Mouse (Mus musculus) erythroblast, embryonic 14.5 days (primary cell): ENCODE data around the gene Nol10. TPM values are rescaled to one million over a fixed set of nuclear protein-coding genes. Genes with fewer than 3 reads are reported as not detected.

Experiments
- H3K27me3 ChIP-seq: 2 replicates; pipeline ENCODE4 v1.6.1; 2012; ENCODE audit warnings: inconsistent platforms; ENCODE audit not compliant: control insufficient read depth
- H3K36me3 ChIP-seq: 2 replicates; pipeline ENCODE4 v1.6.1; 2012; ENCODE audit warnings: mild to moderate bottlenecking, inconsistent platforms; ENCODE audit not compliant: control insufficient read depth
- H3K4me1 ChIP-seq: 2 replicates; pipeline ENCODE4 v1.6.1; 2012; ENCODE audit warnings: inconsistent platforms; ENCODE audit not compliant: control insufficient read depth
- H3K4me3 ChIP-seq: replicated peaks from 2 replicates; pipeline ENCODE3; 2012; ENCODE audit warnings: moderate library complexity, mild to moderate bottlenecking, inconsistent platforms
- H3K9me3 ChIP-seq: 2 replicates; pipeline ENCODE4 v1.6.1; 2012; ENCODE audit warnings: low read length, inconsistent platforms, mixed read lengths; ENCODE audit not compliant: control insufficient read depth
- GATA1 ChIP-seq: IDR thresholded peaks from 2 replicates; pipeline ENCODE4 v1.6.1; 2012; ENCODE audit warnings: low read length, inconsistent platforms, mixed read lengths
- TAL1 ChIP-seq: IDR thresholded peaks from 3 replicates; pipeline ENCODE4 v1.6.1; 2012; ENCODE audit warnings: low read length, inconsistent platforms, mixed read lengths
- polyA plus RNA-seq: library from polyadenylated mRNA; stranded (reverse); fragments of >175 nt; gene quantifications from 2 replicates; pipeline ENCODE4 v1.2.3, GENCODE M21; 2012

The Nol10 gene
- polyA plus RNA-seq: 0.21 and 0.70 TPM in 2 replicates

DNA sequence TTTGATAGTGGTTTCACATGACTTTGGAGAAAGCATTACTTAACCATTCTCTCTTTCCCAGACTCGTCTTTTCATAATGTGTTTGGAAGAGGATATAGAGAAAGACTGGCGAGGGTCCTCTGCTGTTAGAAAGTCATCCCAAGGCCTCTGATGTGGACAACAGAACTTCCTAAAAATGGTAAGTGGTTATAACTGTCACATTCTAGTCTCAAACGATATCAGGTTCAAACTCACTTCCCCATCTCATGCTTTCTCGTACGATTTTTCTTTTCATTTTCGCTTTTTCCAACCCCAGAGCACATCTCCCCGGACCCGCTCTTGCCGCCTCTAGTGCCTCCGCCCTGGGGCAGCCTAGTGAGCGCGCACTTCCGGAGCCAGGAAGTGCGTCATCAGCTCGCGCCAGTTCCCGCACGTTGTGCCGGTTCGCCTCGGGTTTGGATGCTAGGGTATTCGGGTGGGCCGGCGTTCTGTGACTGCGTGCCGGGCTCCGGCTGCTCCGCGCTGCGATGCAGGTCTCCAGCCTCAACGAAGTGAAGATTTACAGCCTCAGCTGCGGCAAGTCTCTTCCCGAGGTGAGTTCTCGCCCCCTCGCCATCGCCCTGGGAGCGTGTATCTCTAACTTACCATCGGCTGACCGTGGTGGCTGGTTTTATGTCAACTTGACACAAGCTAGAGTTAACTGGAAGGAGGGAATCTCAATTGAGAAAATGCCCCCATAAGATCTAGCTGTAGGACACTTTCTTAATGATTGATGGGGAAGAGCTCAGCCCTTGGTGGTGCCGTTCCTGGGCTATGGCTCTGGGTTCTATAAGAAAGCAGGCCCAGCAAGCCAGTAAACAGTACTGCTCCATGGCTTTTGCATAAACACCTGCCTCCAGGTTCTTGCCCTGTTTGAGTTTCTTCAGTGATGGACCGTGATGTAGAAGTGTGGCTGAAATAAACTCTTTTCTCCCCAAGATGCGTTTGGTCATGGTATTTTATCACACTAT, at the start of gene Nol10:
Gene Nol10 (plus strand): TSS at position 411 of the 989 bp plus-strand sequence.
- TF ChIP-seq GATA1 (no peak), TAL1 (no peak)
- Histone ChIP-seq H3K4me1 (peaks cover 23% of the 10 kb centered on the region), H3K27me3 (no peaks in the 10 kb centered on the region), H3K4me3 (peak within 1 kb of the TSS; percentile 98), H3K36me3 (peaks cover 31% of the 10 kb centered on the region), H3K9me3 (no peaks in the 10 kb centered on the region)

DNA sequence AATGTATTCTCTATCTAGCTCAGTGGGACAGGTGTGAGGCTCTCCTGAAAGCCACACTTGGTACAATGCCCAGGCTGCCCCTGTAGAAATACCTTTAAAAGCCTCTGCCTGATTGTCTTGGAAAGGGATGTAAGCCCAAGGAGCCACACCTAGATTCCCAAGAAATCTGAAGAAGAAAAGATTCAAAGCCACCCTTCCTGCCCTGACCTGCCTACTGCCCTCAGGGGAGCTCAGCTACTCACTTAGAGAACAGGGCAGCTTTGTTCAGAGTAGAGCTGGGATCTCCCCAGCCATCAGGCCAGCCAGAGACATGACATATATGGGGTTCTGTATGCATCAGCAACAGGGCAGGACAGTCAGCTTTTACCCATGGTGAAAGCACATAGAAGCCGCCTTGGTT, 48.4 kb upstream of the Nol10 start:
- Histone ChIP-seq H3K36me3 (no peaks in the 10 kb centered on the region), H3K27me3 (no peaks in the 10 kb centered on the region), H3K4me3 (no peak overlapping the region), H3K4me1 (no peaks in the 10 kb centered on the region), H3K9me3 (no peaks in the 10 kb centered on the region)
- no peak for TF ChIP-seq TAL1
- no peak for TF ChIP-seq GATA1

DNA sequence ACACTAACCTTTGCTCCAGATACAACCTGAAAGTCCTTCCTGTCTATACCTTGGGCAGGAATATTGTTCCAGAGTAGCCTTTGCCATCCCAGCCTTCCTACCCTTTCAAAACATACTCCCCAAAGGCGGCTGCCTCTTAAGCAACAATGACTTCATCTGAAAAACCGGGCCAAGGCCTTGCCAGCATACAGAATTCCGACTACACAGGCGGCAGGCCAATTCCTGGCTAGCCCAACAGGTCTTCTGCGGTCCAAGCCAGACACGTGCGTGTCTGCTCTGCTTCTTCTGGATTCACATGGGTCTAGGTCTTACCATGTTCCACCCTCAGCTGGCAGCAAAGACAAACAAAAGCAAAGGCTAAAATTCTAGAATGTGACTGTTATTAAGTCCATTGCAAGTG, 42.8 kb upstream of the Nol10 start:
- Histone ChIP-seq H3K4me3 (no peak overlapping the region), H3K9me3 (no peaks in the 10 kb centered on the region), H3K4me1 (no peaks in the 10 kb centered on the region), H3K36me3 (no peaks in the 10 kb centered on the region), H3K27me3 (no peaks in the 10 kb centered on the region)
- TF ChIP-seq GATA1: no peak
- TF ChIP-seq TAL1: no peak

DNA sequence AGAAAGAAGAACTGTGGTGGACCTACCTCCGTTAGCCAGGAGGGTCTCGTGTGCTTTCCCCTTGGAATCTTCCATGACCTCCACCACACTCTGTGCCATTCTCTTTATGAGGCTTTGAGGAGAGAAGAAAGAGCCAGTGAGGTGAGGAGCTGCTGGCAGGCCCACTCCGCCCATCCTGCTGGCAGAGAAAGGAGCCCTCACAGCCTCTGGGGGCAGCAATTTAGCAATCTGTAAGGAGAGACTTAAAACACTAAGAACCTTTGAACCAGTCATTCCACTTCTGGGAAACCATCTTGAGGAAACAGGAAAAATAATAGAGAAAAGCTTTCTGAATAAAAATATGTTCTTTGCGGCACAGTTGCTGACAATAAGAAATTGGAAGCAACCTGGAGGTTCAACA, 40.0 kb upstream of the Nol10 start:
- no peaks in the 10 kb centered on the region for H3K36me3 ChIP-seq
- TF ChIP-seq GATA1: no peak
- TF ChIP-seq TAL1: no peak
- no peaks in the 10 kb centered on the region for H3K4me1 ChIP-seq
- no peaks in the 10 kb centered on the region for H3K27me3 ChIP-seq
- no peaks in the 10 kb centered on the region for H3K9me3 ChIP-seq
- no peak overlapping the region for H3K4me3 ChIP-seq

DNA sequence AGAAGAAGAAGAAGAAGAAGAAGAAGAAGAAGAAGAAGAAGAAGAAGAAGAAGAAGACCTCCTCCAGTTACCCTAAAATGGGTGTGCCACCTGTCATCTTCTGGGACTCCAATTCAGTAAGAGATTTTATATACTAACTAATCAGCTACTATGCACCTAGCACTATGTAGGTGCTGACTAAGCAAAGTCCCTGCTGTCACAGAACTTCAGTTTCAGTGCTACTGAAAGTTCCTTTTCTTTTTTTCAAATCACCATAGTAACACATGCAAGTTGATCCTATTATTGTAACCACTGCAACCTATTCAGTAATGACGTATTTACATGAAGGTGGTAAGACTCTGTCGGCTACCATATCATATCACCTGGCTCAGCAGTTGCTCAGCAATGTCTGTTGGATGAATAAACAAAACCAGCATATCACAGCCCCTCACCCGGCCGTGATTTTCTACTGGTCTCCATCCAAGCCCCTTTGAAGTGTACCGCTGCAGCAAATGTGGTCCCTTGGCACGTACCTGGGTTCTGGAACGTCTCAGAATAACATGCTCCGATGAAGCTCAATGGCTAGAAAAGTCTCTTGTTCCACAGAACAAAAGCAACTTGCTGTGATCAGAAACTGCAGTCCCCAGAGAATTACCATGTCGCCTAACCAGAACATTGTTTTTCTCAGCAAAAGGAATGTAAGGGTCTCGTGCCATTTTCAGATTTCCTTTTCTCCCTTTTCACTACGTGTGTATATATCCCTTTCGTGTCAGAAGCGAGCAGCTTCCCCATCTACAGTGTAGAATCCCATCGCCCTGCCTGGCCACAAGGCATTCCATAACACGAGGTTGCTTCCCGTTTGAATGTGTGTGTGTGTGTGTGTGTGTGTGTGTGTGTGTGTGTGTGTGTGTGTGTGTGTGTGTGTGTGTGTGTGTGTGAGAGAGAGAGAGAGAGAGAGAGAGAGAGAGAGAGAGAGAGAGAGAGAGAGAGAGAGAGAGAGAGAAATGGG, 37.1 kb upstream of the Nol10 start:
- H3K36me3 ChIP-seq: no peaks in the 10 kb centered on the region
- H3K27me3 ChIP-seq: no peaks in the 10 kb centered on the region
- TF ChIP-seq GATA1: no peak
- no peak for TF ChIP-seq TAL1
- H3K4me3 ChIP-seq: no peak overlapping the region
- no peaks in the 10 kb centered on the region for H3K9me3 ChIP-seq
- H3K4me1 ChIP-seq: no peaks in the 10 kb centered on the region

DNA sequence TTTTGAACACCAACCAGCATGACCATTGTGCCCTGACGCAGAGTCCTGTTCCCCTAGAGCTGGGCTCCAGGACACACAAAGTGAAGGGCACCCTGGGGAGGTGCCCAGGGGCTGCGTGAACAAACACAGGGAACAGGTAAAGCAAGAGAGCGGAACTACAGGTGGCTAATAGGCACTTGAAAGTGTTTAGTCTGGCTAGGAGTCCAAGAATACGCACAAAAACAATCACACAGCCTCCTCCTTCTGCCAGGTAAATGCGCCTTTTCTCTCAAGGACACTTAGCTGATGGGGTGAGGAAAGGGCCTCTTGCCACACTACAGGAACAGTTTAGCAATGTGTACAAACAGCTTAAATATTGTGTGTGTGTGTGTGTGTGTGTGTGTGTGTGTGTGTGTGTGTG, 32.2 kb upstream of the Nol10 start:
- no peaks in the 10 kb centered on the region for H3K4me1 ChIP-seq
- H3K27me3 ChIP-seq: no peaks in the 10 kb centered on the region
- H3K4me3 ChIP-seq: no peak overlapping the region
- TF ChIP-seq GATA1 (no peak), TAL1 (no peak)
- H3K9me3 ChIP-seq: no peaks in the 10 kb centered on the region
- no peaks in the 10 kb centered on the region for H3K36me3 ChIP-seq

DNA sequence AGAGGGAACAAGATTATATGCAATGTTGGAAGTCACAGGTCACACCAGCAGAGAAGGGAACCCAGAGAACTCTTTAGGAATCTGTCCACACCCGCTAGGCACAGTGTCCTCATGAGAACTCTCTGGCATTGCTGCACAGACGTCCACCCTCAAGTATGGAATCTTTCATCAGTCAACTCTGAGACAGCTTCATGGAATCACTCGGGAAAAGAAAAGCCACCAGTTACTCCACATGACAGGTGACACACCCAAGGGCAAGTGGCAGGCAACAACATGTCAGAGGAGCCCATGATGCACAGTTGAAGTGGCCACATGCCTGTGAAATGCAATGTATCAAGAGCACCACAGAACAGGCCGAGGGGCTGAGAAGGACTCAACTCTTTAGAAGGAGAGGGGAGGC, 30.3 kb upstream of the Nol10 start:
- Histone ChIP-seq H3K27me3 (peaks cover 5% of the 10 kb centered on the region), H3K4me3 (no peak overlapping the region), H3K36me3 (no peaks in the 10 kb centered on the region), H3K9me3 (no peaks in the 10 kb centered on the region), H3K4me1 (no peaks in the 10 kb centered on the region)
- TF ChIP-seq TAL1: no peak

DNA sequence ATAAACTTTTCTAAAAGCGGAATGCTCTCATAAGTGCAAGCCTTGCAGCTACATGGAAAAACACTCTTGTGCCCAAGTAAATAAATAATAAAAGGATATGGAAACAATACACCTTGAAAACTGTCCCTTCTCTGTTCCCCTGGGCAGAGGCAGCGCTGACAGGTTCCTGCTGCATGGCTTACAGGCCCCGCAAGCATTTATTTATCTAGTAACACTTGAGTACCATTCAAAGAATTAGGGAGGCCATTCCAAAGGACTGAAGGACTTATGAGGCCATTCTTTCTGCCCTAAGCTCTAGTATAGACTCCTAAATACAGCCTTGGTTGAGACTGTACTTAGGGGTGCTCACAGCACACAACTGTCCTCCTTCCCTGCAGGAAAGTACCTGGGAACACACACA, 29.8 kb upstream of the Nol10 start:
- Histone ChIP-seq H3K4me3 (no peak overlapping the region), H3K9me3 (no peaks in the 10 kb centered on the region), H3K4me1 (no peaks in the 10 kb centered on the region), H3K36me3 (no peaks in the 10 kb centered on the region), H3K27me3 (peaks cover 10% of the 10 kb centered on the region)
- TF ChIP-seq GATA1 (no peak), TAL1 (no peak)
